Mouse (Mus musculus) gastrocnemius, adult 18-20 months (tissue): ENCODE measurements around the gene Crybb2. TPM values are rescaled to one million over a fixed set of nuclear protein-coding genes. Genes with fewer than 3 reads are reported as not detected.

ENCODE experiments used
- DNase-seq: peaks from one replicate; pipeline ENCODE4 v3.0.0; 2021; ENCODE audit warnings: low spot score
- total RNA-seq, 2 experiments: library from RNA; stranded (reverse); gene quantifications; 2 replicates each; pipeline ENCODE4 v1.2.3; 2021

Crybb2 gene
- total RNA-seq, 2 experiments from 2014 or later: not detected

GRCm38 (mm10) chr5:113090750-113091149 lies 20.8 kb upstream of the Crybb2 start:
- no peak for DNase-seq

- no peak for DNase-seq
Measured at GRCm38 (mm10) chr5:113090077-113090690, 20.3 kb upstream of the Crybb2 start.

- no peak for DNase-seq
Measured at GRCm38 (mm10) chr5:113087465-113087864, 17.5 kb upstream of the Crybb2 start.

- no peak for DNase-seq
Measured at GRCm38 (mm10) chr5:113086990-113087389, 17.1 kb upstream of the Crybb2 start.

GRCm38 (mm10) chr5:113086439-113086838 lies 16.5 kb upstream of the Crybb2 start:
- DNase-seq: no peak

GRCm38 (mm10) chr5:113085931-113086330 lies 16.0 kb upstream of the Crybb2 start:
- no peak for DNase-seq

GRCm38 (mm10) chr5:113084309-113084708 lies 14.4 kb upstream of the Crybb2 start:
- no peak for DNase-seq

GRCm38 (mm10) chr5:113082356-113083168 lies 12.6 kb upstream of the Crybb2 start:
- no peak for DNase-seq

GRCm38 (mm10) chr5:113081439-113081838 lies 11.5 kb upstream of the Crybb2 start, which contains the start of gene Crybb3:
TSS of gene Crybb3 (minus strand) at chr5:113081584.
- no peak for DNase-seq

GRCm38 (mm10) chr5:113081020-113081419 lies 11.1 kb upstream of the Crybb2 start:
- no peak for DNase-seq

GRCm38 (mm10) chr5:113079783-113080182 lies 9.9 kb upstream of the Crybb2 start:
- DNase-seq: no peak

GRCm38 (mm10) chr5:113078686-113079085 lies 8.8 kb upstream of the Crybb2 start:
- DNase-seq: no peak

- peak; percentile 84 for DNase-seq
Measured at GRCm38 (mm10) chr5:113054308-113054707, 15.6 kb downstream of the Crybb2 start.

GRCm38 (mm10) chr5:113050581-113051185 lies 19.2 kb downstream of the Crybb2 start:
- no peak for DNase-seq

GRCm38 (mm10) chr5:113049876-113050275 lies 20.0 kb downstream of the Crybb2 start:
- DNase-seq: no peak

- DNase-seq: no peak
Measured at GRCm38 (mm10) chr5:113045511-113046273, 24.2 kb downstream of the Crybb2 start.

GRCm38 (mm10) chr5:113043531-113043930 lies 26.4 kb downstream of the Crybb2 start:
- DNase-seq: peak; percentile 64

- DNase-seq: peak; percentile 65
Measured at GRCm38 (mm10) chr5:113041567-113042071, 28.3 kb downstream of the Crybb2 start.

GRCm38 (mm10) chr5:113040776-113041175 lies 29.1 kb downstream of the Crybb2 start:
- DNase-seq: no peak

GRCm38 (mm10) chr5:113038601-113039000 lies 31.3 kb downstream of the Crybb2 start:
- DNase-seq: no peak
